Mouse (Mus musculus): Measurements from ENCODE around the gene Msantd1. TPM values are rescaled to one million over a fixed set of nuclear protein-coding genes. Genes with fewer than 3 reads are reported as not detected.
"Not testable (repeated sequence)": the region's sequence is repeated elsewhere in the genome, so short reads cannot be mapped to it uniquely, and the experiment has no call there.

Gene Msantd1
- 0.85 and 1.1 TPM in 2 replicates for polyA plus RNA-seq (2015; fragmentation: Nextera tagmentation; extraction: Ambion mirVana)

DNA sequence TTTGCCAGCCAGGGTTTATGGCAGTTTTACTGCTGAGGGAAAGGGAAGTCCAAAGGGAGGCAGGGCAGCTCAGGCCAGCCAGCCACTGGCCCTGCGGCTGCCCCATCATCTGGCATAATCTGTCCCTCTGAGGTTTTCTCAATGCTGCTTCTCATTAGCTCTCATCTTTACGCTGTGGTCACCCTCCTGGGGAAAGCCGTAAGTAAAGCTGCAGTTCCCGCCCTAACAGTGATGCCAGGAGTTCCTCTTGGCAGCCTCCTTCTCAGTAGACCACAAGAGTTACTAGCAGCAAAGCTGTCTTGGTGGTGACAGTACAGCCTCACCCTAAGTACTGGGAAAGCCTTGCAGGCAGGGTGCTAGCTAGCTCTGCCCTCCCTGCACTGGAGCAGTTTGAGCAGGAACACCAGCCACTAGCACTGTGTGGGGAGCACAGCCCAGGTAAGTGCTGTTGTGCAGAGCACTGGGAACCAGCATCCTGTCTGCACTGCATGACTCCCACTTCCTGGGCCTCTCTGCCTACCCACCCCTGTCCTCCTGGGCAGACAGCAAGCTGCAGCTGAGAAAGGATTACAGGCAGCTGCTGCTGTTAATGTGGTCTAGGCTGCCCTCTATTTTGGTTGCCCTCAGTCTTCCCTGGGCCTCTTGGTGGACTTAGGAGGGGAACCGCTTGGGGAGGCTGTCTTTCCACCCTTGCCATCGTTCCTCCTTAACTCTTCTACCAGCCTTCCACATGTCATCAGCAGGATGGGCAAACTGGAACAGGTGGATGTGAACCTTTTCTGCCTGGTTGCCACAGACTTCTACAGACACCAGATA is at the start of gene Msantd1:
TSS of gene Msantd1 (plus strand) at position 103 of the 816 bp plus-strand sequence.
- ATAC-seq (ENCODE audit: low read depth), result no peak
- Histone ChIP-seq H3K4me2 (ENCODE audit: low read depth, low read length) (no peak within 1 kb of the TSS), H3K27ac (ENCODE audit: low read length) (peak within 1 kb of the TSS; percentile 92), H3K27me3 (ENCODE audit: control insufficient read depth, insufficient read depth, low read depth, low read length) (no peaks in the 10 kb centered on the region), H3K36me3 (ENCODE audit: control insufficient read depth, insufficient read depth, low read length) (peaks cover 28% of the 10 kb centered on the region), H3K9ac (ENCODE audit: low read length) (peak within 1 kb of the TSS; percentile 23; the same call in 1 of the 2 replicates), H3K4me3 (ENCODE audit: low read length) (no peak within 1 kb of the TSS), H3K4me1 (replicated peaks; ENCODE audit: control insufficient read depth, insufficient read depth, low read length) (peaks cover 6% of the 10 kb centered on the region; the same call in 1 of the 2 replicates), H3K9me3 (ENCODE audit: control insufficient read depth, low read length) (no peaks in the 10 kb centered on the region)
- 69% methylated on average over 6 of the region's 6 CpGs for WGBS

DNA sequence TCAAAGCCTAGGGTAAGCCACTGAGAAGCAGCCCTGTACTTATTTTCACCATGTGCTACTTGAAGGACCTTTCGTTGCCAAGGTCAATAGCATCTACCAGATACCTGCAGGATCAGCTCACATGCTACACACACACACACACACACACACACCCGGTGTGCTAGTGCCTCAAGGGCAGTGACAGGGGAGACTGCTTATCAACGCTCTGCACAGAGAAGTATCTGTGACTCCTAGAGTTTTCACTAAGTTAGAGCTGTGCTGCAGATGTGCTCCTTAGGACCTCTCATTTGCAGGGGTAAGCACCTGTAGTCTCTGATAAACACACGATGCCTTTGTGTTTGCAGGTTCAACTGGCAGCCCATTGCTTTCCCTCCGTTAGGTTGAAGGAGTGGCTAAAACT is 42.4 kb upstream of the Msantd1 start:
- no peaks in the 10 kb centered on the region for H3K9me3 ChIP-seq (ENCODE audit: control insufficient read depth, low read length)
- H3K4me1 ChIP-seq (replicated peaks; ENCODE audit: control insufficient read depth, insufficient read depth, low read length), result no peaks in the 10 kb centered on the region
- no peak overlapping the region for H3K4me3 ChIP-seq (ENCODE audit: low read length)
- no peak overlapping the region for H3K27ac ChIP-seq (ENCODE audit: low read length)
- WGBS, result 83% methylated on average over 5 of the region's 5 CpGs
- ATAC-seq (ENCODE audit: low read depth), result no peak
- H3K36me3 ChIP-seq (ENCODE audit: control insufficient read depth, insufficient read depth, low read length), result peaks cover 8% of the 10 kb centered on the region
- no peak overlapping the region for H3K4me2 ChIP-seq (ENCODE audit: low read depth, low read length)
- no peaks in the 10 kb centered on the region for H3K27me3 ChIP-seq (ENCODE audit: control insufficient read depth, insufficient read depth, low read depth, low read length)
- H3K9ac ChIP-seq (ENCODE audit: low read length), result no peak overlapping the region

GRCm38 (mm10) chr5:34880307-34880706 is 27.5 kb upstream of the Msantd1 start:
- H3K4me2 ChIP-seq (ENCODE audit: low read depth, low read length); H3K27me3 ChIP-seq (ENCODE audit: control insufficient read depth, insufficient read depth, low read depth, low read length); H3K9ac ChIP-seq (ENCODE audit: low read length); H3K27ac ChIP-seq (ENCODE audit: low read length); H3K4me1 ChIP-seq (replicated peaks; ENCODE audit: control insufficient read depth, insufficient read depth, low read length); H3K9me3 ChIP-seq (ENCODE audit: control insufficient read depth, low read length); H3K4me3 ChIP-seq (ENCODE audit: low read length); ATAC-seq (ENCODE audit: low read depth): not testable (repeated sequence)
- H3K36me3 ChIP-seq (ENCODE audit: control insufficient read depth, insufficient read depth, low read length), result peaks cover 15% of the 10 kb centered on the region
- 84% methylated on average over 3 of the region's 3 CpGs for WGBS

DNA sequence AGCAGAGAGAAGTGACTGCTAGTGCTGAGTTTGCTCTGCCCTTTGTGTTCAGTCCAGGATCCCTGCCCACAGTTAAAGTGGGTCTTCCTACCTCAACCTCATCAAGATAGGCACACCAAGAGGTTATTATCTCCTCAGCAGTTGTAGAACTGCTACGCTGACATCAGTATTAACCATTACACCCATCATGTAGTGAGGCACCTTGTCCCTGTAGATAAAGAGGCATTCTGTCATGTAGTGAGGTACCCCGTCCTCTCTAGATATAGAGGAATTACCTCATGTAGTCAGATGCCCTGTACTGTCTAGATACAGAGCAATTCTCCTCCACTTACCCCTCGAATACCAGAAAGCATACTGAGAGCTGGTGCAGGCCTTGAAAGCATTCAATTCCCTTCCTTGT is 26.8 kb upstream of the Msantd1 start:
- 86% methylated on average over 3 of the region's 3 CpGs for WGBS
- no peaks in the 10 kb centered on the region for H3K27me3 ChIP-seq (ENCODE audit: control insufficient read depth, insufficient read depth, low read depth, low read length)
- ATAC-seq (ENCODE audit: low read depth), result no peak
- no peak overlapping the region for H3K9ac ChIP-seq (ENCODE audit: low read length)
- H3K36me3 ChIP-seq (ENCODE audit: control insufficient read depth, insufficient read depth, low read length), result peaks cover 17% of the 10 kb centered on the region
- H3K4me2 ChIP-seq (ENCODE audit: low read depth, low read length), result no peak overlapping the region
- no peaks in the 10 kb centered on the region for H3K9me3 ChIP-seq (ENCODE audit: control insufficient read depth, low read length)
- H3K4me3 ChIP-seq (ENCODE audit: low read length), result no peak overlapping the region
- H3K4me1 ChIP-seq (replicated peaks; ENCODE audit: control insufficient read depth, insufficient read depth, low read length), result no peaks in the 10 kb centered on the region
- no peak overlapping the region for H3K27ac ChIP-seq (ENCODE audit: low read length)

GRCm38 (mm10) chr5:34885250-34885649 is 22.6 kb upstream of the Msantd1 start:
- no peak overlapping the region for H3K9ac ChIP-seq (ENCODE audit: low read length)

DNA sequence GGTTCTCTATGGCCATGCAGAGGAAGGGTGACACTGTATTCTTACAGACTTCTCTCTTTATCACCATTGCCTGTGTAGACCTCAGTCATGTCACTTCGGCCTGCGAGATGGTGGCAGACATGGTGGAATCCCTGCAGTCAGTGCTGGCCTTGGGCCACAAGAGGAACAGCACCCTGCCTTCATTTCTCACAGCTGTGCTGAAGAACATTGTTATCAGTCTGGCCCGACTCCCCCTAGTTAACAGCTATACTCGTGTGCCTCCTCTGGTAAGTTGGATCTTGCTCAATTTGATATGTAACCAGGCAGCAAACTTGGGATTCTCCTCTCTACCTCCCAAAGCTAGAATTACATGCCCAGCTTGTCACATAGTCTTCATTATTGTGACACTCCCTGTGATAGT is 18.6 kb upstream of the Msantd1 start:
- H3K27ac ChIP-seq (ENCODE audit: low read length), result no peak overlapping the region
- no peak for ATAC-seq (ENCODE audit: low read depth)
- H3K4me2 ChIP-seq (ENCODE audit: low read depth, low read length), result no peak overlapping the region
- H3K4me1 ChIP-seq (replicated peaks; ENCODE audit: control insufficient read depth, insufficient read depth, low read length), result no peaks in the 10 kb centered on the region
- H3K9me3 ChIP-seq (ENCODE audit: control insufficient read depth, low read length), result no peaks in the 10 kb centered on the region
- 79% methylated on average over 4 of the region's 4 CpGs for WGBS
- no peak overlapping the region for H3K4me3 ChIP-seq (ENCODE audit: low read length)
- peaks cover 17% of the 10 kb centered on the region for H3K36me3 ChIP-seq (ENCODE audit: control insufficient read depth, insufficient read depth, low read length)
- H3K9ac ChIP-seq (ENCODE audit: low read length), result no peak overlapping the region
- no peaks in the 10 kb centered on the region for H3K27me3 ChIP-seq (ENCODE audit: control insufficient read depth, insufficient read depth, low read depth, low read length)

More at GRCm38 (mm10) chr5:34885250-34885649, 22.6 kb upstream of the Msantd1 start:
- Histone ChIP-seq H3K4me2 (ENCODE audit: low read depth, low read length) (no peak overlapping the region), H3K27me3 (ENCODE audit: control insufficient read depth, insufficient read depth, low read depth, low read length) (no peaks in the 10 kb centered on the region), H3K36me3 (ENCODE audit: control insufficient read depth, insufficient read depth, low read length) (peaks cover 8% of the 10 kb centered on the region; the same call in 1 of the 2 replicates), H3K4me3 (ENCODE audit: low read length) (no peak overlapping the region), H3K9me3 (ENCODE audit: control insufficient read depth, low read length) (no peaks in the 10 kb centered on the region), H3K27ac (ENCODE audit: low read length) (no peak overlapping the region), H3K4me1 (replicated peaks; ENCODE audit: control insufficient read depth, insufficient read depth, low read length) (no peaks in the 10 kb centered on the region)
- WGBS, result 78% methylated on average over 3 of the region's 3 CpGs
- no peak for ATAC-seq (ENCODE audit: low read depth)

DNA sequence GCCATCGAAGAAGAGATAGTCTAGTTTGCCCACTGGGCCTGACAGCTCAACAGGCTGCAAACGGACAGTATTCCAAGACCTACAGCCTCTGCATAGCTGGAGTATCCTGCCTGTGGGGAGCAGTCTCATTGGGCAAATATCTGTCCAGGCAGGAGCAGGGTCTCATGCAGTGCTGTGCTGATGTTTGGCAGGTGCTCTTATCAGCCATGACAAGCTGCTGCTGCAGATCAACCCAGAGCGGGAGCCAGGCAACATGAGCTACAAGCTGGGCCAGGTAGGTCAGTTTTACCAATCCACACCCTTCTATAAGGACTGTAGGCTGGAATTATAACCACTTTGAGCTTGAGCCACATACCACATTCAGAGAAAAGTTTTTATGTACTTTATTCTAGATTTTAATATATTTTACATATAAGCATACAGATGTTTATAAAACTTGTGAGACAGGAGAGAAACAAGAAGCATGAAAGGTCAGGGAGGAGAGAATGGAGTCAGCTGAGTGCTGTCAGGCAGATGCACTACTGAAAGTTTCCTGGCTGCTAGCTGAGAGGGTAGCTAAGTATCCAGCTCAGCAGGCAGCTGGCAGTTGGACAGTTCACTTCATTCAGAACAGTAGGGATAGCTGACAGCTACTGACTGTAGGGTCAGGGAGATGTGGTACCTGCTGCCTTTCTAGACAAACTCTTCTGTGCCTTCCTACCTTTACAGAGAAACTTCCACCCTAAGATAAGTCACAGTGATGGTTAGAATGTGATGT is 10.9 kb upstream of the Msantd1 start:
- H3K4me1 ChIP-seq (replicated peaks; ENCODE audit: control insufficient read depth, insufficient read depth, low read length), result peaks cover 4% of the 10 kb centered on the region
- no peak for ATAC-seq (ENCODE audit: low read depth)
- H3K9me3 ChIP-seq (ENCODE audit: control insufficient read depth, low read length), result no peaks in the 10 kb centered on the region
- no peak overlapping the region for H3K4me2 ChIP-seq (ENCODE audit: low read depth, low read length)
- H3K27ac ChIP-seq (ENCODE audit: low read length), result no peak overlapping the region
- no peak overlapping the region for H3K4me3 ChIP-seq (ENCODE audit: low read length)
- H3K27me3 ChIP-seq (ENCODE audit: control insufficient read depth, insufficient read depth, low read depth, low read length), result no peaks in the 10 kb centered on the region
- 80% methylated on average over 3 of the region's 3 CpGs for WGBS
- no peak overlapping the region for H3K9ac ChIP-seq (ENCODE audit: low read length)
- peaks cover 30% of the 10 kb centered on the region for H3K36me3 ChIP-seq (ENCODE audit: control insufficient read depth, insufficient read depth, low read length)

- Histone ChIP-seq H3K36me3 (ENCODE audit: control insufficient read depth, insufficient read depth, low read length) (peaks cover 32% of the 10 kb centered on the region), H3K9ac (ENCODE audit: low read length) (no peak overlapping the region), H3K4me1 (replicated peaks; ENCODE audit: control insufficient read depth, insufficient read depth, low read length) (peaks cover 12% of the 10 kb centered on the region), H3K4me2 (ENCODE audit: low read depth, low read length) (no peak overlapping the region), H3K9me3 (ENCODE audit: control insufficient read depth, low read length) (no peaks in the 10 kb centered on the region), H3K4me3 (ENCODE audit: low read length) (no peak overlapping the region), H3K27ac (ENCODE audit: low read length) (no peak overlapping the region), H3K27me3 (ENCODE audit: control insufficient read depth, insufficient read depth, low read depth, low read length) (no peaks in the 10 kb centered on the region)
- WGBS, result 92% methylated on average over 6 of the region's 6 CpGs
- ATAC-seq (ENCODE audit: low read depth), result no peak
Observed at GRCm38 (mm10) chr5:34899787-34900469, 7.9 kb upstream of the Msantd1 start.

DNA sequence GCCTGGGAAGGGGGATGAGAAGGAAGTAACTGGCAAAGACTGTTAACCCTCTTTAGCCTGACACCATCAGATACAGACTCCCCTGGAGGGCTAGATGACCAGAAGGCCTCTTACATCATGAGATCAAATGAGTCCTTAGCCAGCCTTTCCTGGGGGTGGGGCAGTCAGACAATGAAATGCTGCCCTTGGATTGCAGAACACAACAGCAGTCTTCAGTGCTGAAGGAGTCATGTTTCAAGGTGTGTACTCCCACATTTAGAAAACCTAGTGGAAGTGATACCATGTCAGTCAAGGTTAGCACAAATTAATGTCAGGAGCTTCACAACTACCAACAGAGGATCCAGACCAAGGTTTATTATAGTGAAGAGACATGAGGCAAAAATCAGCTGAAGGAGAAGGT is 5.4 kb upstream of the Msantd1 start:
- Histone ChIP-seq H3K27ac (ENCODE audit: low read length) (peak overlapping the region; percentile 81), H3K9ac (ENCODE audit: low read length) (no peak overlapping the region), H3K4me3 (ENCODE audit: low read length) (no peak overlapping the region), H3K9me3 (ENCODE audit: control insufficient read depth, low read length) (no peaks in the 10 kb centered on the region), H3K4me1 (replicated peaks; ENCODE audit: control insufficient read depth, insufficient read depth, low read length) (peaks cover 12% of the 10 kb centered on the region), H3K36me3 (ENCODE audit: control insufficient read depth, insufficient read depth, low read length) (peaks cover 40% of the 10 kb centered on the region), H3K27me3 (ENCODE audit: control insufficient read depth, insufficient read depth, low read depth, low read length) (no peaks in the 10 kb centered on the region), H3K4me2 (ENCODE audit: low read depth, low read length) (no peak overlapping the region)
- ATAC-seq (ENCODE audit: low read depth), result no peak

Data from lung, embryonic 16.5 days (tissue).